Mouse (Mus musculus): ENCODE results near the gene Ldlrad1. TPM values are rescaled to one million over a fixed set of nuclear protein-coding genes. Genes with fewer than 3 reads are reported as not detected.

Ldlrad1 gene
- not detected in 2 replicates for polyA plus RNA-seq (2015; fragmentation: Nextera tagmentation; extraction: Ambion mirVana)

DNA sequence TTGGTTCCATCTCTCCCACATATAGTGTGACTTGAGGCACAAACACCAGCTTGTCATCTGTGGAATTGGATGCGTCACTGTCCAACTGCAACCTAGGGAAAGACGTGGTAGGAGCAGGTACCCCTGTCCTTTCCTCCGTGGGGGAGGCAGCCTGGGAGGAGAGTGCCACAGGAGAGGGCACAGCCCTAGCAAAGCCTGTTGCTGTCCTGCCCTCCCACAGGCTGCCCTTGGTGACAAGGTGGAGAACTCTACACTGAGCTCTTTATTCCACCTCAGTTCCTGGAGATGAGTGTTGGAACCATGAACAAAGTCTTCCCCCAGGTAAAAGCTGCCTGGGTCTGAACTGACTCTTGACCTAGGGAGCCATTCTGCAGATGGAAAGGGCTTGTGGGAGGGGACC is at the start of gene Ldlrad1:
TSS of gene Ldlrad1 (plus strand) at position 301 of the 400 bp plus-strand sequence.
- 86% methylated on average over 3 of the region's 3 CpGs for WGBS
- Histone ChIP-seq H3K4me2 (ENCODE audit: low read length) (no peak within 1 kb of the TSS), H3K27ac (ENCODE audit: low read length) (no peak within 1 kb of the TSS), H3K9ac (replicated peaks; ENCODE audit: low read depth, low read length) (no peak within 1 kb of the TSS), H3K27me3 (replicated peaks; ENCODE audit: control insufficient read depth, insufficient read depth, low read length) (no peaks in the 10 kb centered on the region), H3K4me1 (replicated peaks; ENCODE audit: control insufficient read depth, insufficient read depth, low read length) (no peaks in the 10 kb centered on the region), H3K4me3 (replicated peaks; ENCODE audit: low read length) (no peak within 1 kb of the TSS), H3K9me3 (ENCODE audit: control insufficient read depth, low read length) (no peaks in the 10 kb centered on the region), H3K36me3 (ENCODE audit: control insufficient read depth, insufficient read depth) (peaks cover 10% of the 10 kb centered on the region; the same call in 1 of the 2 replicates)
- no peak for ATAC-seq

DNA sequence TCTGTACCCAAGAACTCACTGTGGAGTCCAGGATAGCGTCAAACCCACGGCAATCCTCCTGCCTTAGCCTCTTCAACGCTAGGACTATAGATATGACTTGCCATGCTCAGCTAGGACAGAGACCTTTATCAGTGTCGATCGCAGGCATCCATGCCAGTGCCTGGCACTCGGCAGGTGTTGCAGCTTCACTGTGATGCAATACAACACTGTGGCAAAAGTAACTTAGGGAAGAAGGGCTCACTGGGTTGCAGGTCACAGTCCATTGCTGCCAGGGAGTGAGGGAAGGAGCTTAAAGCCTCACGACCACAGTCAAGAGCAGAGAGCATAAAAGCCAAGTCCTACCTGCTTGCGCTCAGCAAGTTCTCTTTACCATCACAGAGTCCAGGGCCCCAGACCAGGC is 48.8 kb upstream of the Ldlrad1 start:
- H3K36me3 ChIP-seq (ENCODE audit: control insufficient read depth, insufficient read depth) = no peaks in the 10 kb centered on the region; the same call in 1 of the 2 replicates
- WGBS = 94% methylated on average over 8 of the region's 8 CpGs
- ATAC-seq = no peak

DNA sequence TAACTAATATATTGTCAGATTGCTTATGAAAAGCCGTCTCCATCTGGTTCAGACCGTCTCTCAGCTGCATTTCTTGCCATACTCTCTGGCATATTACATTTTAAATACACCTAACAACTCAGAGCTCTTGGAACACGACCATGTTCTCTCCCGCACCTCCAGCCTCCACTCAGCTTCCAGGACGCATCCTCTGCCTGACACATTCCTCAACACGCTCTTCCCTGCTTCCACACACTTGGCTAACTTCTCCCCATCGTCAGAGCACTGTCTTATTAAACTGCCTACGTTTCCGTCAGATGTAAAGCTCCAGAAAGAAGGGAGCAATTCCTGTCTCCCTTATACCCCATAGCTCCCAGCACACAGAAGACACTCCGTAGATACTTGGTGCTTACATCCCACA is 45.6 kb upstream of the Ldlrad1 start:
- Histone ChIP-seq H3K4me3 (replicated peaks; ENCODE audit: low read length) (no peak overlapping the region), H3K27me3 (replicated peaks; ENCODE audit: control insufficient read depth, insufficient read depth, low read length) (no peaks in the 10 kb centered on the region), H3K9ac (replicated peaks; ENCODE audit: low read depth, low read length) (no peak overlapping the region), H3K9me3 (ENCODE audit: control insufficient read depth, low read length) (no peaks in the 10 kb centered on the region), H3K27ac (ENCODE audit: low read length) (no peak overlapping the region), H3K36me3 (ENCODE audit: control insufficient read depth, insufficient read depth) (peaks cover 3% of the 10 kb centered on the region; the same call in 1 of the 2 replicates), H3K4me1 (replicated peaks; ENCODE audit: control insufficient read depth, insufficient read depth, low read length) (0 out of 2 replicates have a peak, but pooled peaks cover 3% of the 10 kb centered on the region), H3K4me2 (ENCODE audit: low read length) (no peak overlapping the region)
- 75% methylated on average over 10 of the region's 10 CpGs for WGBS
- peak; percentile 61 for ATAC-seq

More for the DNA sequence above, 48.8 kb upstream of the Ldlrad1 start:
- no peaks in the 10 kb centered on the region for H3K9me3 ChIP-seq (ENCODE audit: control insufficient read depth, low read length)
- H3K27me3 ChIP-seq (replicated peaks; ENCODE audit: control insufficient read depth, insufficient read depth, low read length) = no peaks in the 10 kb centered on the region
- H3K9ac ChIP-seq (replicated peaks; ENCODE audit: low read depth, low read length) = no peak overlapping the region
- H3K4me2 ChIP-seq (ENCODE audit: low read length) = no peak overlapping the region
- H3K4me3 ChIP-seq (replicated peaks; ENCODE audit: low read length) = no peak overlapping the region
- 0 out of 2 replicates have a peak, but pooled peaks cover 3% of the 10 kb centered on the region for H3K4me1 ChIP-seq (replicated peaks; ENCODE audit: control insufficient read depth, insufficient read depth, low read length)
- no peak overlapping the region for H3K27ac ChIP-seq (ENCODE audit: low read length)

DNA sequence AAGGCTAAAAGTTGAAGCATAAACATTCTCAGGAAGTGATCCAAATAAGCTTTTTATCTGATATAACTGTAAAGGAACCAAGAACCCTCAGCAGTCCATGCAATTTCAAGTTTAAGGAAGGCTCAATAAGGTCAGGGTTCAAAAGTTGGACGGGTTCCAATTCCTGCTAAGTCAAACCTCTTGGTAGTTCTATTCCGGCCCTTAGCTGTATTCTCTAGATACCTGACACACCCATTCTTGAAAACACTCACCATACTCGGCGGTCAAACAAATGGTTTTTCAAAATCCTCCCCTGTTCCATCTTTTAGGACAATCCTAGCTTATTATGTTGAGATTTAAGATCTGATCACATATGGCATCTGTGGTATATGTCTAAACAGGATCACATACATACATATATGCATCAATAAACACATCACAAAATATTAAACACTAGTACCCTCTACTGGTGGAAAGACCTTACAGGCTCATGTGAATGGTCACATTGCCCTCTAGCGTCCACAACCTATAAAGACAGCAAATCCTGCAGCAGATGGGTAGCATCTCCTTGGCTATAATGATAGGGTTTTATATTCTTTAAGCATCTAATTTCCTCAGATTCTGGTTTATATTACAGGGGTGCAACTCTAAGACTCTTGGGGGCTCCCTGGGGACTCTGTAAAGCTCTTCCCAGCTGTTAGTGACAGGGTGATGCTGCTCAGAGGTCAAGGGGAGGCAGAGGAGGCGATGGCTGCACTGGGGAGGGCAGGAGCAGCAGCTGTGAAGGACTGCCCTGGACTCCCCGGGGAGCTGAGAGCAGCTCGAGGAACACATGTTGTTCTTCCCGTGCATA is 45.0 kb upstream of the Ldlrad1 start:
- Histone ChIP-seq H3K9me3 (ENCODE audit: control insufficient read depth, low read length) (no peaks in the 10 kb centered on the region), H3K27me3 (replicated peaks; ENCODE audit: control insufficient read depth, insufficient read depth, low read length) (no peaks in the 10 kb centered on the region), H3K4me2 (ENCODE audit: low read length) (no peak overlapping the region), H3K9ac (replicated peaks; ENCODE audit: low read depth, low read length) (no peak overlapping the region), H3K27ac (ENCODE audit: low read length) (peak overlapping the region; percentile 39; the same call in 1 of the 2 replicates), H3K4me1 (replicated peaks; ENCODE audit: control insufficient read depth, insufficient read depth, low read length) (0 out of 2 replicates have a peak, but pooled peaks cover 3% of the 10 kb centered on the region), H3K36me3 (ENCODE audit: control insufficient read depth, insufficient read depth) (peaks cover 3% of the 10 kb centered on the region; the same call in 1 of the 2 replicates), H3K4me3 (replicated peaks; ENCODE audit: low read length) (no peak overlapping the region)
- peak; percentile 85 for ATAC-seq
- 43% methylated on average over 9 of the region's 9 CpGs for WGBS

DNA sequence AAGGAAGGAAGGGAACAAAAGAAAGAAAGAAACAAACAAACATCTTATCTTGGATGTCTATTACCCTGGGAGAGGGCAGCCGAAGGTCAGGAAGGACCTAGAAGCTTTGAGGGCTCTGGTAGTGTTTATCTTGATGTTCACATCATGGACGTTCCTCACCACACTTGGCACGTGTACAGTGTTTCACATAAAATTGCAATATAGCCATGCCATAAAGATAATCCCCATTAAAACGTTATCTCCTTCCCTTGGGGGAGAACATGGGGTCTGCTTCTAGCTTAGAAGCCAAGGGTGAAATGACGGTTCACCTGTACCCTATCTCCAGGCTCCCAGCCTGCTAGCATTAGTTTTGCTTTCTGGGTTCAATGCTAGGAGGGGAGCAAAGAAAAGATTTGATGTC is 42.3 kb upstream of the Ldlrad1 start:
- no peak for ATAC-seq
- H3K27me3 ChIP-seq (replicated peaks; ENCODE audit: control insufficient read depth, insufficient read depth, low read length) = no peaks in the 10 kb centered on the region
- H3K9me3 ChIP-seq (ENCODE audit: control insufficient read depth, low read length) = no peaks in the 10 kb centered on the region
- no peak overlapping the region for H3K27ac ChIP-seq (ENCODE audit: low read length)
- no peak overlapping the region for H3K4me3 ChIP-seq (replicated peaks; ENCODE audit: low read length)
- no peak overlapping the region for H3K4me2 ChIP-seq (ENCODE audit: low read length)
- no peak overlapping the region for H3K9ac ChIP-seq (replicated peaks; ENCODE audit: low read depth, low read length)
- H3K36me3 ChIP-seq (ENCODE audit: control insufficient read depth, insufficient read depth) = peaks cover 3% of the 10 kb centered on the region; the same call in 1 of the 2 replicates
- H3K4me1 ChIP-seq (replicated peaks; ENCODE audit: control insufficient read depth, insufficient read depth, low read length) = 0 out of 2 replicates have a peak, but pooled peaks cover 3% of the 10 kb centered on the region
- WGBS = 89% methylated on average over 5 of the region's 5 CpGs

DNA sequence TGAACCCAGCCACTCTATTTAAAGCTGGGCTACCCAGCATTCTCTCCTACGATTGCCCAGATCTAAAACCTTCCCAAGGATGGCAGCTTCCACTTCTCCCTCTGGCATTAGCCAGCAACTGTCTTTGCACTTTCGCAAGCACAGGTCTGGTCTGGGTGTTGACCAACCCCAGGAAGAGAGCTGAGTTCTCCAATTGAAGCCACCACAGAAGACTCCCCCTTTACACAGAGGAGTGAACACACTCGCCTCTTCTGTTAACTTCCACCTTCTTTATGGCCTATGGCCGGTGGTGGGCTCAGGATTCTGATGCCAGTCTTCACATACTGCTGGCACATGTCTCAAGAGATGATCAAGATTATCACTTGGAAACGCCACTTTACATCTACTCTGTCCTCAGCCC is 41.2 kb upstream of the Ldlrad1 start:
- no peak for ATAC-seq
- H3K4me1 ChIP-seq (replicated peaks; ENCODE audit: control insufficient read depth, insufficient read depth, low read length) = 0 out of 2 replicates have a peak, but pooled peaks cover 3% of the 10 kb centered on the region
- peaks cover 3% of the 10 kb centered on the region; the same call in 1 of the 2 replicates for H3K36me3 ChIP-seq (ENCODE audit: control insufficient read depth, insufficient read depth)
- H3K4me3 ChIP-seq (replicated peaks; ENCODE audit: low read length) = no peak overlapping the region
- 86% methylated on average over 5 of the region's 5 CpGs for WGBS
- H3K9me3 ChIP-seq (ENCODE audit: control insufficient read depth, low read length) = no peaks in the 10 kb centered on the region
- H3K27ac ChIP-seq (ENCODE audit: low read length) = no peak overlapping the region
- no peak overlapping the region for H3K4me2 ChIP-seq (ENCODE audit: low read length)
- H3K27me3 ChIP-seq (replicated peaks; ENCODE audit: control insufficient read depth, insufficient read depth, low read length) = no peaks in the 10 kb centered on the region
- H3K9ac ChIP-seq (replicated peaks; ENCODE audit: low read depth, low read length) = no peak overlapping the region

DNA sequence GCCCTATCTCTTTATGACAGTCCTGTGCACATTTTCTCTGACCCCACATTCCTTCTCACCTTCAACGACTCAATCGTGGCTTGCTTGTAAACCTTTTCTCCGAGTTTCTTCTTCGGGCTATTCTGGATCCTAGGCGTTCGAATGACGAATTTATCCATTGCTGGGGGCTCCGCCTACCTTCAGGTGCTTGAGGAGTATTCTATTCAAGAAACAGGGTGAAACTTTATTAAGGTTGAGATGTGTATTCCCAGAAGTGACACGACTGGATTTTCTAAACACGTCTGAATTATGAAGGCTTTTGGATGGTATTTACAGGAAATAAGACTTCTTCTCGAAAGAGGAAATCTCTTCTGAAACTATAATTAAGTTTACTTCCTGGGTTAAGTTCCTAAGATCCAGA is 31.5 kb upstream of the Ldlrad1 start:
- Histone ChIP-seq H3K9ac (replicated peaks; ENCODE audit: low read depth, low read length) (peak overlapping the region; percentile 87), H3K4me3 (replicated peaks; ENCODE audit: low read length) (peak overlapping the region; percentile 95), H3K27me3 (replicated peaks; ENCODE audit: control insufficient read depth, insufficient read depth, low read length) (no peaks in the 10 kb centered on the region), H3K4me2 (ENCODE audit: low read length) (peak overlapping the region; percentile 71), H3K4me1 (replicated peaks; ENCODE audit: control insufficient read depth, insufficient read depth, low read length) (peaks cover 30% of the 10 kb centered on the region), H3K36me3 (ENCODE audit: control insufficient read depth, insufficient read depth) (0 out of 2 replicates have a peak, but pooled peaks cover 2% of the 10 kb centered on the region), H3K27ac (ENCODE audit: low read length) (peak overlapping the region; percentile 98), H3K9me3 (ENCODE audit: control insufficient read depth, low read length) (no peaks in the 10 kb centered on the region)
- ATAC-seq = no peak
- WGBS = 50% methylated on average over 11 of the region's 11 CpGs

DNA sequence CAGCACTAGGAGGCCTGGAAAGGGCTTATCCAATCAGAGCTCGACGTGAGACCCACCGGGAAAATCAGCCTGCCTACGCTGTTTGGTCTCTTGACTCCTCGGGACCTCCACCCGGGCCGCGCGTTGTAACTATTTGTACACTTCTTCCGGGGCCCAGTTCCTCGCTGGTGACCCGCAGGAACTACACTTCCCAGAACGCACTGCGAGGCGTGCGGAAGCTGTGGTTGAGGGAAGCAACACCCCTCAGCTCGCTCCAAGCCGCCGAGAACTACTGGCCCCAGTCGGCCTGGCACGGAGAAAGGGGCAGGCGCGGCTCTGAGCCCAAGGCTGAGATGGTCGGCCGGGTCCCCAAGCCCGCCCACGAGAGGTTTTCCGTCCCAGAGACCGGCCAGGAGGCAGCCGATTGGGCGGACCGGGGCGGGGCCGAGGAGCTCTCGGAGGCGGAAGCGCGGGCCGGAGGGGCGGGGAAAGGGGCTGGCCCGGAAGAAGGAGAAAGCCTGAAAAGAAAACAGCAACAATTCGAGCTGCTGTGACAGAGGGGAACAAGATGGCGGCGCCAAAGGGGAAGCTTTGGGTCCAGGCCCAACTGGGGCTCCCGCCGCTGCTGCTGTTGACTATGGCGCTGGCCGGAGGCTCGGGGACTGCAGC is 30.7 kb upstream of the Ldlrad1 start, which contains the start of gene Tmem59:
TSS of gene Tmem59 (plus strand) at position 218 of the 648 bp plus-strand sequence.
- ATAC-seq = peak; percentile 95
- Histone ChIP-seq H3K36me3 (ENCODE audit: control insufficient read depth, insufficient read depth) (0 out of 2 replicates have a peak, but pooled peaks cover 2% of the 10 kb centered on the region), H3K9ac (replicated peaks; ENCODE audit: low read depth, low read length) (peak within 1 kb of the TSS; percentile 87), H3K4me3 (replicated peaks; ENCODE audit: low read length) (peak within 1 kb of the TSS; percentile 95), H3K4me1 (replicated peaks; ENCODE audit: control insufficient read depth, insufficient read depth, low read length) (peaks cover 35% of the 10 kb centered on the region), H3K27ac (ENCODE audit: low read length) (peak within 1 kb of the TSS; percentile 98), H3K9me3 (ENCODE audit: control insufficient read depth, low read length) (no peaks in the 10 kb centered on the region), H3K27me3 (replicated peaks; ENCODE audit: control insufficient read depth, insufficient read depth, low read length) (no peaks in the 10 kb centered on the region), H3K4me2 (ENCODE audit: low read length) (peak within 1 kb of the TSS; percentile 75)
- under 1% methylated on average over 49 of the region's 49 CpGs for WGBS

All from forebrain, embryonic 16.5 days (tissue).